Mouse (Mus musculus): ENCODE measurements around the gene Slc35b1. TPM values are rescaled to one million over a fixed set of nuclear protein-coding genes. Genes with fewer than 3 reads are reported as not detected.

The Slc35b1 gene
- total and polyA plus RNA-seq, 2 experiments from 2014 or later = 92.4 to 168 TPM

- no peak overlapping the region for H3K9ac ChIP-seq (replicated peaks; ENCODE audit: low read length, poor library complexity, severe bottlenecking)
- no peak overlapping the region for H3K27ac ChIP-seq (ENCODE audit: low read depth, low read length)
- H3K4me2 ChIP-seq (ENCODE audit: low read depth, low read length, poor library complexity, severe bottlenecking) = no peak overlapping the region
- TF ChIP-seq CTCF (IDR thresholded peaks at IDR 0.05) = no peak
- WGBS = 73% methylated on average over 9 of the region's 9 CpGs
- H3K4me1 ChIP-seq (ENCODE audit: insufficient read depth, low read length) = no peaks in the 10 kb centered on the region
- no peak overlapping the region for H3K4me3 ChIP-seq (ENCODE audit: low read depth, low read length)
- H3K9me3 ChIP-seq (ENCODE audit: low read length) = no peaks in the 10 kb centered on the region
- no peak for DNase-seq (ENCODE audit: low spot score)
- no peak for ATAC-seq (ENCODE audit: low FRiP score)
- no peaks in the 10 kb centered on the region for H3K27me3 ChIP-seq (ENCODE audit: insufficient read depth, low read length)
- H3K36me3 ChIP-seq (ENCODE audit: insufficient read depth, low read length) = peaks cover 6% of the 10 kb centered on the region; the same call in 1 of the 2 replicates
Observed at GRCm38 (mm10) chr11:95378926-95379325, 5.6 kb upstream of the Slc35b1 start.

GRCm38 (mm10) chr11:95379552-95379951 lies 4.9 kb upstream of the Slc35b1 start:
- no peak overlapping the region for H3K9ac ChIP-seq (replicated peaks; ENCODE audit: low read length, poor library complexity, severe bottlenecking)
- ATAC-seq (ENCODE audit: low FRiP score) (no peak), DNase-seq (ENCODE audit: low spot score) (no peak)
- TF ChIP-seq CTCF (IDR thresholded peaks at IDR 0.05) = no peak
- H3K9me3 ChIP-seq (ENCODE audit: low read length) = no peaks in the 10 kb centered on the region
- H3K4me2 ChIP-seq (ENCODE audit: low read depth, low read length, poor library complexity, severe bottlenecking) = no peak overlapping the region
- no peaks in the 10 kb centered on the region for H3K4me1 ChIP-seq (ENCODE audit: insufficient read depth, low read length)
- H3K4me3 ChIP-seq (ENCODE audit: low read depth, low read length) = no peak overlapping the region
- H3K27me3 ChIP-seq (ENCODE audit: insufficient read depth, low read length) = no peaks in the 10 kb centered on the region
- WGBS = 81% methylated on average over 5 of the region's 5 CpGs
- H3K36me3 ChIP-seq (ENCODE audit: insufficient read depth, low read length) = peaks cover 6% of the 10 kb centered on the region; the same call in 1 of the 2 replicates
- no peak overlapping the region for H3K27ac ChIP-seq (ENCODE audit: low read depth, low read length)

GRCm38 (mm10) chr11:95380711-95381110 lies 3.8 kb upstream of the Slc35b1 start:
- Histone ChIP-seq H3K9me3 (ENCODE audit: low read length) (no peaks in the 10 kb centered on the region), H3K4me2 (ENCODE audit: low read depth, low read length, poor library complexity, severe bottlenecking) (no peak overlapping the region), H3K9ac (replicated peaks; ENCODE audit: low read length, poor library complexity, severe bottlenecking) (no peak overlapping the region), H3K27me3 (ENCODE audit: insufficient read depth, low read length) (no peaks in the 10 kb centered on the region), H3K27ac (ENCODE audit: low read depth, low read length) (no peak overlapping the region), H3K4me1 (ENCODE audit: insufficient read depth, low read length) (peaks cover 3% of the 10 kb centered on the region; the same call in 1 of the 2 replicates), H3K36me3 (ENCODE audit: insufficient read depth, low read length) (peaks cover 3% of the 10 kb centered on the region; the same call in 1 of the 2 replicates), H3K4me3 (ENCODE audit: low read depth, low read length) (no peak overlapping the region)
- WGBS = 91% methylated on average over 7 of the region's 7 CpGs
- no peak for DNase-seq (ENCODE audit: low spot score)
- no peak for ATAC-seq (ENCODE audit: low FRiP score)
- TF ChIP-seq CTCF (IDR thresholded peaks at IDR 0.05) = no peak

- peaks cover 3% of the 10 kb centered on the region; the same call in 1 of the 2 replicates for H3K36me3 ChIP-seq (ENCODE audit: insufficient read depth, low read length)
- no peaks in the 10 kb centered on the region for H3K27me3 ChIP-seq (ENCODE audit: insufficient read depth, low read length)
- WGBS = 100% methylated on average over 1 of the region's 1 CpGs
- ATAC-seq (ENCODE audit: low FRiP score) (no peak), DNase-seq (ENCODE audit: low spot score) (no peak)
- no peak for TF ChIP-seq CTCF (IDR thresholded peaks at IDR 0.05)
- H3K27ac ChIP-seq (ENCODE audit: low read depth, low read length) = no peak overlapping the region
- no peak overlapping the region for H3K4me3 ChIP-seq (ENCODE audit: low read depth, low read length)
- H3K9me3 ChIP-seq (ENCODE audit: low read length) = no peaks in the 10 kb centered on the region
- H3K4me2 ChIP-seq (ENCODE audit: low read depth, low read length, poor library complexity, severe bottlenecking) = no peak overlapping the region
- peaks cover 3% of the 10 kb centered on the region; the same call in 1 of the 2 replicates for H3K4me1 ChIP-seq (ENCODE audit: insufficient read depth, low read length)
- H3K9ac ChIP-seq (replicated peaks; ENCODE audit: low read length, poor library complexity, severe bottlenecking) = no peak overlapping the region
Observed at GRCm38 (mm10) chr11:95381146-95381545, 3.3 kb upstream of the Slc35b1 start.

- no peak overlapping the region; the same call in 1 of the 2 replicates for H3K9ac ChIP-seq (replicated peaks; ENCODE audit: low read length, poor library complexity, severe bottlenecking)
- WGBS = 85% methylated on average over 5 of the region's 5 CpGs
- H3K27ac ChIP-seq (ENCODE audit: low read depth, low read length) = no peak overlapping the region
- H3K4me3 ChIP-seq (ENCODE audit: low read depth, low read length) = no peak overlapping the region
- no peak for TF ChIP-seq CTCF (IDR thresholded peaks at IDR 0.05)
- DNase-seq (ENCODE audit: low spot score) (no peak), ATAC-seq (ENCODE audit: low FRiP score) (no peak)
- no peaks in the 10 kb centered on the region for H3K27me3 ChIP-seq (ENCODE audit: insufficient read depth, low read length)
- no peaks in the 10 kb centered on the region for H3K9me3 ChIP-seq (ENCODE audit: low read length)
- H3K4me1 ChIP-seq (ENCODE audit: insufficient read depth, low read length) = peaks cover 3% of the 10 kb centered on the region; the same call in 1 of the 2 replicates
- H3K36me3 ChIP-seq (ENCODE audit: insufficient read depth, low read length) = peaks cover 17% of the 10 kb centered on the region
- no peak overlapping the region for H3K4me2 ChIP-seq (ENCODE audit: low read depth, low read length, poor library complexity, severe bottlenecking)
Observed at GRCm38 (mm10) chr11:95383331-95383986, 1.0 kb upstream of the Slc35b1 start.

- WGBS = 41% methylated on average over 9 of the region's 9 CpGs
- Histone ChIP-seq H3K9me3 (ENCODE audit: low read length) (no peaks in the 10 kb centered on the region), H3K36me3 (ENCODE audit: insufficient read depth, low read length) (peaks cover 22% of the 10 kb centered on the region), H3K4me3 (ENCODE audit: low read depth, low read length) (peak overlapping the region; percentile 63), H3K9ac (replicated peaks; ENCODE audit: low read length, poor library complexity, severe bottlenecking) (peak overlapping the region; percentile 26; the same call in 1 of the 2 replicates), H3K4me1 (ENCODE audit: insufficient read depth, low read length) (peaks cover 3% of the 10 kb centered on the region; the same call in 1 of the 2 replicates), H3K27me3 (ENCODE audit: insufficient read depth, low read length) (no peaks in the 10 kb centered on the region), H3K4me2 (ENCODE audit: low read depth, low read length, poor library complexity, severe bottlenecking) (peak overlapping the region; percentile 31; the same call in 1 of the 2 replicates), H3K27ac (ENCODE audit: low read depth, low read length) (no peak overlapping the region)
- DNase-seq (ENCODE audit: low spot score) (no peak), ATAC-seq (ENCODE audit: low FRiP score) (no peak)
- TF ChIP-seq CTCF (IDR thresholded peaks at IDR 0.05) = no peak
Observed at GRCm38 (mm10) chr11:95384004-95384318, 531 bp upstream of the Slc35b1 start.
